Mouse (Mus musculus): ENCODE data around the gene Jpt1.

DNA sequence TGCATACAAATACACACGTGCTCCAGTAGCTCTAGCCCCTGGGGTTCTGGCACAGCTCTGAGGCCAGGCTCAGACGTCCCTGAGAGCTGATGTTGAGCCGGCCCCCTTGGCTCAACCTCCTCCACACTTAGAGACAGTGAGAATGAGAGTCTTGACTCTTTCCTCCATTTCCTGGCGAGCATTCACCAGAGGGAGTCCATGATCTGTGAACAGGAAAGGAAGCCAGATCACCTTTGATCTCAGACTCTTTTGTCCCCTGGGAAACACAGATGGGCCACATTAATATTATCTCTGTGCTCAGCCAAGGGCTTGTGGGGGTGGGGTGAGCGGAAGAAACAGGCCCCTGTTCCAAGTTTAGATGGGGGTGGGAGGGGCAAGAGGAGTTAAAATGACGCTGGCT, 56.8 kb downstream of the Jpt1 start:
- TF ChIP-seq CTCF (IDR thresholded peaks at IDR 0.05; ENCODE audit: extremely low read depth, insufficient read length, insufficient replicate concordance, low read depth, low read length) (no peak), POLR2A (IDR thresholded peaks at IDR 0.05; ENCODE audit: low read depth, low read length) (no peak)

Data from small intestine, adult 2 months (tissue).